Mouse (Mus musculus) kidney, embryonic 15.5 days (tissue): ENCODE measurements at regions not wholly inside any gene's neighbourhood (a gene's known extent, or its start where the extent isn't known, plus 50 kb on each side); places are given as distances from the start of the nearest gene placed in this dataset.

Source experiments
- ATAC-seq: fragments of 200-750 bp; cut with Nextera tagmentation; replicated peaks from 2 replicates; pipeline ENCODE4 v1.8.0; 2017; ENCODE audit warnings: moderate TSS enrichment; ENCODE audit not compliant: low FRiP score
- H3K27ac ChIP-seq: fragments of 300-500 bp; sonication (generic); 2 replicates; pipeline ENCODE4 v1.5.1; 2015; ENCODE audit warnings: mild to moderate bottlenecking, inconsistent platforms
- H3K27me3 ChIP-seq: fragments of 300-500 bp; sonication (generic); 2 replicates; pipeline ENCODE4 v1.6.1; 2015; ENCODE audit warnings: inconsistent platforms
- H3K36me3 ChIP-seq: fragments of 300-500 bp; sonication (generic); 2 replicates; pipeline ENCODE4 v1.6.1; 2015; ENCODE audit warnings: inconsistent platforms
- H3K4me1 ChIP-seq: fragments of 300-500 bp; sonication (generic); 2 replicates; pipeline ENCODE4 v1.6.1; 2015; ENCODE audit warnings: inconsistent platforms
- H3K4me2 ChIP-seq: fragments of 300-500 bp; sonication (generic); 2 replicates; pipeline ENCODE4 v1.6.1; 2015; ENCODE audit warnings: moderate library complexity, mild to moderate bottlenecking, inconsistent platforms
- H3K4me3 ChIP-seq: fragments of 300-500 bp; sonication (generic); replicated peaks from 2 replicates; pipeline ENCODE4 v1.5.1; 2015; ENCODE audit warnings: mild to moderate bottlenecking, inconsistent platforms
- H3K9ac ChIP-seq: fragments of 300-500 bp; sonication (generic); 2 replicates; pipeline ENCODE4 v1.6.1; 2015; ENCODE audit warnings: mild to moderate bottlenecking, inconsistent platforms
- H3K9me3 ChIP-seq: fragments of 300-500 bp; sonication (generic); replicated peaks from 2 replicates; pipeline ENCODE4 v1.6.1; 2016; ENCODE audit warnings: inconsistent platforms
- WGBS: fragments of 180-500 bp; shearing (Covaris S2); methylation state at CpG from one replicate; pipeline ENCODE4 v1.1.7; 2015; ENCODE audit warnings: mixed read lengths; 5-methylcytosine and 5-hydroxymethylcytosine counted together

DNA sequence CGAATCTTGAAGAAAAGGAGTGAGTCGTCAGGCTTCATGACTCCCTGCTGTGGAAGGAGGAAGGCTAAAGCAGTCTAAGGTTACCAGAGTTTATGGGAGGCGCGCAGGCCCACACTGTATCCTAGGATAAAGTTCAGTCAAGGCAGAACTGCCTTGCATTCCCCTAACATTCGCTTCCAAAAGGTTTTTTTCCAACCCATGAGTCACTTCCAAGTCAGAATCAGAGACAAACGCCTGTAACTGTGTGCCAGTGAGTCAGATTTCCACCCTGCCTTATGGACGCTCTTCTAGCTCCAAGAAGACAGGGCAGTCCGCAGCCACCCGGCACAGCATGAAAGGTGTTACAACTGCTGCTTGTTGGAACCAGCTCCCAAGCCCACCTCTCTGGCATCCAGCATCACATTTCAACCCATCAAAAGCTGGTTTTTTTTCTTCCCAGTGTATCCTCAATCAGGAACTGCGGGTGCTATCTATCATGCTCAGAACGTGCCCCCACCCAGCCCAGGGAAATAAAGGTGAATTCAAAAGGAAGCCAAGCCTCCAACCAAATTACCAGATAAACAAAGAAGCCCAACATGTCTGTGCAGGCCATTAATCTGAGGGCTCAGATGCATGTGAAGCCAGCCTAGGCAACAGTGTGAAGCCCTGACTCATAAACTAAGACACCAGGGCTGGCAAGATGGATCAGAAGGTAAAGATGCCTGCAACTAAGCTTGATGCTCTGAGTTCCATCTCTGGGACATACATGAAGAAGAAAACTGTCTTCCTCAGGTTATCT lies 138.2 kb upstream of the Tbl1xr1 start:
- Histone ChIP-seq H3K9me3 (no peaks in the 10 kb centered on the region), H3K4me2 (no peak overlapping the region), H3K36me3 (no peaks in the 10 kb centered on the region), H3K4me1 (peaks cover 48% of the 10 kb centered on the region), H3K27ac (peak overlapping the region; percentile 76), H3K9ac (no peak overlapping the region), H3K4me3 (no peak overlapping the region), H3K27me3 (no peaks in the 10 kb centered on the region)
- peak; percentile 73 for ATAC-seq
- WGBS, result 27% methylated on average over 11 of the region's 11 CpGs

DNA sequence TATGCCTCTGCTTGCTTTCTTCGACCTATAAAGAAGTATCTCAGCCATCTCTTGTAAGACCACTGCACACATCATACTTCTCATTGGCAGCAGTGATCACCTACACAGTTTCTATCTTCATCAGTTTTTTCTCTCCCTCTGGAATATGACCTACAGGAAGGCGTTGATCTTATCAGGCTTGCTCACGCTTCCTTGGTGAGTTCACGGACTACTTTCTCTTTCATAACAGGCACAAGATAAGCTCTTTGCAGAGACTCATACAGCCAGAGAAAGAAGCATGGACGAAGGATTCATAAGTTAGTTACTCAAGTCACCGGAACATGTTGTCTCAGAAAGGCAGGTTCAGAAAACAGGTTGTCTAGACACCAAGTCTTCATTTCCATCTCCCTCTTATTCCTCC lies 136.7 kb upstream of the Tbl1xr1 start:
- H3K27me3 ChIP-seq, result no peaks in the 10 kb centered on the region
- WGBS, result 85% methylated on average over 6 of the region's 6 CpGs
- no peak for ATAC-seq

DNA sequence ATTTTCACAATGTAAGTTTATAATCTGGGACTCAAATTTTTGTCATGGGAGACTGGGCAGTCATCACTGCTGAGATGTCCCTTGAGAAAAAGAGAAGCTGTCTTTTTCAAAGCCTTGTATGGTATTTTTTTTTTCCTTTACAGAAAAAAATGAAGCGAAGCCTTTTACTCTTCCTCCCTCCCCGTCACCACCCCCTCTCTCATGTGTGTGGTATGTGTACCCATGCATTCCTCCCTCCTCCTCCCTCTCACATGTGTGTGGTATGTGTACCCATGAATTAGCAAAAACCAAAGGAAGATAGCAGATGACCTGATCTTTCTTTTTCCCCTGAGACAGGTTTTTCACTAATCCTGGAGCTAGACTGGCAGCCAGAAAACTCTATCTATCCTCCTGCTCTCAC lies 134.9 kb upstream of the Tbl1xr1 start:
- Histone ChIP-seq H3K9ac (no peak overlapping the region), H3K4me1 (peaks cover 31% of the 10 kb centered on the region), H3K36me3 (no peaks in the 10 kb centered on the region), H3K9me3 (no peaks in the 10 kb centered on the region), H3K4me3 (no peak overlapping the region), H3K27ac (no peak overlapping the region), H3K27me3 (no peaks in the 10 kb centered on the region), H3K4me2 (no peak overlapping the region)
- ATAC-seq, result no peak
- 82% methylated on average over 2 of the region's 2 CpGs for WGBS

More for the DNA sequence above, 136.7 kb upstream of the Tbl1xr1 start:
- Histone ChIP-seq H3K9me3 (no peaks in the 10 kb centered on the region), H3K4me3 (no peak overlapping the region), H3K36me3 (no peaks in the 10 kb centered on the region), H3K4me1 (peaks cover 44% of the 10 kb centered on the region), H3K4me2 (no peak overlapping the region), H3K9ac (no peak overlapping the region), H3K27ac (no peak overlapping the region)

DNA sequence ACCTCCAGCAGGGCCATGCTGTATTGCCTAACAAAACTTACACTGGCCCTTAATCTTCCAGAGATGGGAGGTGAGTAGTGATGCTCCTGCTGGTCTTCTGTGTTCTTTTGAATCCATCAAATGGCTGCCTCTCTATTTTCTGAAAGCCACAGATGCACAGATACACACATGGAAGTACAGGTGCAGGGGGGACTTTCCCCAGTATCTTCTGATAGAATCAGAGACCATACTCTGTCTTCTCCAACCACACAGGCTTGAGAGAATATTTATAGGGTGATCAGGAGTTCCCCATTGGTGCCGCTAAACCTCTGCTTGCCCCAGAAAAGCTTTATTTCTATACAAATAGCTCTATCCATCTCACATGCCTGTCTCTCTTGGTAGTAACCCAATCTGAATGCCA lies 133.5 kb upstream of the Tbl1xr1 start:
- H3K36me3 ChIP-seq, result no peaks in the 10 kb centered on the region
- ATAC-seq, result no peak
- H3K4me2 ChIP-seq, result no peak overlapping the region
- H3K27me3 ChIP-seq, result no peaks in the 10 kb centered on the region
- H3K4me3 ChIP-seq, result no peak overlapping the region
- 72% methylated on average over 1 of the region's 1 CpGs for WGBS
- no peaks in the 10 kb centered on the region for H3K9me3 ChIP-seq
- H3K9ac ChIP-seq, result no peak overlapping the region
- no peak overlapping the region for H3K27ac ChIP-seq
- H3K4me1 ChIP-seq, result peaks cover 26% of the 10 kb centered on the region

DNA sequence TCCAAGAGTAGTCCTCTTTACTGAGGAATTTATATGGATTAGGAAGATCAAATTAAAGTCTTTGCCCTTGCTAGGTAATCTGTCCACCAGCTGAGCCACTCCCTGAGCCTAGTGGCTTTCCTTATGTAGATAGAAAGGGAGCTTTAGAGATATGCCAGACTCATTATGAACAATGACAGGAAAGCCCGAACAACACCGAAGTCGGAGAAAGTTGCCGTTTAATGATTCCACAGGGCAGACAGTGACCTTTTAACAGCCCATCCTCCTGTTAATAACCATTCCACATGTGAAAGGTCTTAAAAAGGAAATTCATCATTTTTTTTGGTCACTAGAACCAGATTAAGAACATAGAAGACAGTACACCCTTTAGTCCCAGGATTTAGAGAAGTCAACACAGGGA lies 130.7 kb upstream of the Tbl1xr1 start:
- no peak overlapping the region for H3K4me2 ChIP-seq
- 43% methylated on average over 4 of the region's 4 CpGs for WGBS
- H3K9me3 ChIP-seq, result no peaks in the 10 kb centered on the region
- no peak overlapping the region for H3K9ac ChIP-seq
- H3K4me1 ChIP-seq, result peaks cover 17% of the 10 kb centered on the region
- no peak overlapping the region for H3K27ac ChIP-seq
- H3K36me3 ChIP-seq, result no peaks in the 10 kb centered on the region
- no peak overlapping the region for H3K4me3 ChIP-seq
- H3K27me3 ChIP-seq, result no peaks in the 10 kb centered on the region
- no peak for ATAC-seq

DNA sequence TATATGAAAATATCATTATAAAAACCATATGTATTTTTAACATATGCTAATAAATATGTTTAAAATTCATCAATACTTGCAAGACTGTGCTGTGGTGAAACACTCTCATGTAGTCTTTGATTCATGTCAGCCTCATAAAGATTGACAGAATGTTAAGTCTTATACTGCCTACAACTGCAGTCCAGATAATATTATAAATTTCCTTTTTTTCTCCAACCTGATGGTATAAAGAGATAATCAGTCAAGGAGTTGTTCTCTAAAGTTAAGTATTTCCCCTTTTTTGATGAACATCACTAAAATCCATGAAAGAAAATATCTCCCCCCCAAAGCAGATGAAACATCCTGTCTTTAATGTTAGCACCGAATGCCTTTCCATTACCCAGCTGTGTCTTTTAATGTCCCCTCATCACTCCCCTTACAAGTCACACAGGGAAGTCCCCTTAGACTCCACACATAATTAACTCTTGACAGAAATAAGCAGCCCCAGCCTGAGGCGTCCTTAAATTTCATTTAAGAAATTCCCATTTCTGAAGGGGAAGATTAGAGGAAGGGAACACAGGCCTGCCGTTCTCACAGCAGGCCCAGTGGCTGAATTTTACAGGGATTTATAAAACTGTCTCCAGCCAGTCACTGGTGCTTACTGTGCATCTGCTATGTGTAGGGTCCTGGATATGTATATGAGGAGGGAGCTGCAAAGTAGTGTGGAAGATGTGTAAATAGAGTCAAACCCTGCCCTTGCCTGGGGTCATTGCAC lies 129.0 kb upstream of the Tbl1xr1 start:
- Histone ChIP-seq H3K27me3 (no peaks in the 10 kb centered on the region), H3K4me2 (no peak overlapping the region), H3K27ac (no peak overlapping the region), H3K4me3 (no peak overlapping the region), H3K9me3 (no peaks in the 10 kb centered on the region), H3K4me1 (peaks cover 19% of the 10 kb centered on the region), H3K36me3 (no peaks in the 10 kb centered on the region), H3K9ac (no peak overlapping the region)
- 0 out of 2 replicates have a peak, but pooled peaks have one; percentile 54 for ATAC-seq
- WGBS, result 10% methylated on average over 3 of the region's 3 CpGs

DNA sequence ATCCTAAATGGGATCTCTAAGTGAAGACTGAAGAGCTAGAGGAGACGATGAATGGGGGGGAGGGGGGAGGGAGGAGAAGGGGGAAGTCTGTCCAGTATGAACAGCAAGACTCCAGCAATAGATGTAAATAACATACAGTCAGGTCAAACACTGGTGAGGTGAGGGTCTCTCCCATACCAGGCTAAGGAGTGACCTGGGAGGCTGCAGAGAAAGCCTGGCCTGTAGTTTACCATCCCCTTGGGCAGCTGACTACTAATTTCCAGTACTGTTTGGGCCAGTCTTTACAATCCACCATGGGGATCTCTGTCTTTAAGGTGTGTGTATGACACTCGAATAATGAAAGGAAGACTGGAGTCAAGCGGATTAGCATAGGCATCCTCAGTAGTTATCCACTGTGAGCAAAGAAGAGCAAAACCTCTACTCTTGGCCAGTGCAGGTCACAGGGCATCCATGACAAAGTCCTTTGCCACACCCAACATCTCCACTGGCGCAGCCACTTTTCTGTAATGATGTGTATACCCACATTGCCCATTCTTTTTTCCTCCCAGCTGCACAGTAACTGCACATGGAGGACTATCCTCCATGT lies 128.3 kb upstream of the Tbl1xr1 start:
- no peaks in the 10 kb centered on the region for H3K27me3 ChIP-seq
- H3K9me3 ChIP-seq, result no peaks in the 10 kb centered on the region
- 68% methylated on average over 4 of the region's 4 CpGs for WGBS
- no peak overlapping the region for H3K4me2 ChIP-seq
- peak overlapping the region; percentile 37; the same call in 1 of the 2 replicates for H3K27ac ChIP-seq
- ATAC-seq, result no peak; the same call in 1 of the 2 replicates
- no peak overlapping the region for H3K4me3 ChIP-seq
- no peaks in the 10 kb centered on the region for H3K36me3 ChIP-seq
- peaks cover 26% of the 10 kb centered on the region for H3K4me1 ChIP-seq
- H3K9ac ChIP-seq, result no peak overlapping the region

DNA sequence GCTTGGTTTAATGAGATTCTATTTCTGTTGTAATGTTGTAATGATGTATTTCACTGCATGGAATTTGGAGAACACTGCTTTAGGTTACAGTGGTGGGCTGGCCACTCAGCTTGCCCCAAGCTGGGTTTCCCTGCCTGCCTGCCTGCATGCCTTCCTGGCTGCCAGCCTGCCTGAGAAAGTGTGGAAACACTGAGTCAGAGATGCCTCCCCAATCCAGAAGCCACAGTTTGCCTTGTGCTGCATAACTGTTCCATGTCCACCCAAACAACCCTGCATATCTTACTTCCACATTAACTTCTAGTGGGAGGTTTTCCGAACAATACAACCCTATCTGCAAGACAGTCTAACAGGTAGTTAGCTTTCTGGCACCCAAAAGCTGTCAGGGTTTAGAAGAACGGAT lies 127.0 kb upstream of the Tbl1xr1 start:
- no peak overlapping the region for H3K9ac ChIP-seq
- H3K4me2 ChIP-seq, result no peak overlapping the region
- ATAC-seq, result no peak
- peaks cover 25% of the 10 kb centered on the region for H3K4me1 ChIP-seq
- WGBS, result 77% methylated on average over 2 of the region's 2 CpGs
- H3K27me3 ChIP-seq, result no peaks in the 10 kb centered on the region
- no peaks in the 10 kb centered on the region for H3K36me3 ChIP-seq
- H3K27ac ChIP-seq, result no peak overlapping the region
- H3K9me3 ChIP-seq, result no peaks in the 10 kb centered on the region
- H3K4me3 ChIP-seq, result no peak overlapping the region

DNA sequence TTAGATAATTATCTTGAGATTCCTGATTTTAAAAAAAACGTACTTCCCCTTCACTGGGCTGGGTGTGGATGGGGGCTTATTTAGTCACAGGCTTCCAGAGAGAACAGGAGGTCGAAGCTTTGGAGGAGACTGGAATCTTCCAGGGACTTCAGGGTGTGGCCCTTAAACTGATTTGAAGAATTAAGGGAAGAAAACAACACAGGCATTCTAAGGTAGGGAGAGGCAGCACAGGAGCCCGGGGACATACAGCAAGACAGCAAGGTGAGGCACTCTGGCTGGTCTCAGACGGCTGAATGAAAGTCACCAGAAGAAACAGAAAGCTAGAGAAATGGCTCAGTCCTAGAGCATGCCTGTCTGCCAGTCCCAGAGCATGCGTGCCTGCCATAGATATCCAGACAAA lies 125.9 kb upstream of the Tbl1xr1 start:
- no peak for ATAC-seq
- no peaks in the 10 kb centered on the region for H3K9me3 ChIP-seq
- 75% methylated on average over 5 of the region's 5 CpGs for WGBS
- no peak overlapping the region for H3K4me2 ChIP-seq
- H3K4me1 ChIP-seq, result peaks cover 23% of the 10 kb centered on the region
- H3K36me3 ChIP-seq, result no peaks in the 10 kb centered on the region
- H3K27ac ChIP-seq, result no peak overlapping the region
- no peaks in the 10 kb centered on the region for H3K27me3 ChIP-seq
- no peak overlapping the region for H3K4me3 ChIP-seq
- H3K9ac ChIP-seq, result no peak overlapping the region

DNA sequence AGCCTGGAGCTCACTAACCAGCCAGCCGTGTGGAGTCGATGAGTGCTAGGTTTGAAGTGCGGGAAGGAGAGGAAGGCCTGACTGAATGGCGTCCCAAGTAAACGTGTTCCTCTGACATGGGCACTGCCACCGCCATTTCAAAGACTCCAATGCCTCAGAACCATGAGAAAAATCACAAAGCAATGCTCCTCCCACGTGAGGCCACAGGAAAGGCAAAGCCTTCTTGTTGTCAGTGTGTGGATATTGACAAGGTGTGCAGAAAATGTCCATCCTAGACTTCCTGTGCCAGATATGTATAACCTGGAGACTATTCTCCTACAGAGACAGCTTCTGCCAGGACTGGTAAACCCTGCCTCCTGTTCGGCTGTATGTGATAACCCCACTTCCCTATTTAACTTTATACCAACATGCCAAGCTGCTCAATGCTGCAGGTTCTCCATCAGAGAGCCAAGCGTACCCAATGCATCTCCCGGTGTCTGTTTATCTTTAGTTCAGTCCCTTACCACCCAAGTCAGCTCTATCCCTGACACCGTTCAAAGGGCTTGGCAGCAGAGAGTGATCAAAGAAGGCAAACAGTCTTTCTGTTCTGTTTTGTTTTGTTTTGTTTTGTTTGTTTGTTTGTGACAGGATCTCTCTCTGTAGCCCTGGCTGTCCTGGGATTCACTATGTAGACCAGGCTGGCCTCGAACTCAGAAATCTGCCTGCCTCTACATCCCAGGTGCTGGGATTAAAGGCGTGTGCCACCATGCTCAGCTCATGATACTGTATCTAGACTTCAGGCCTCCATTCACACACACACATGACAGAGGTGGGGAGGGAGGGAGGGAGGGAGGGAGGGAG lies 124.8 kb upstream of the Tbl1xr1 start:
- Histone ChIP-seq H3K4me2 (no peak overlapping the region), H3K4me1 (peaks cover 23% of the 10 kb centered on the region), H3K27me3 (no peaks in the 10 kb centered on the region), H3K4me3 (no peak overlapping the region), H3K9me3 (no peaks in the 10 kb centered on the region), H3K27ac (no peak overlapping the region), H3K36me3 (no peaks in the 10 kb centered on the region), H3K9ac (no peak overlapping the region)
- ATAC-seq, result no peak
- WGBS, result 88% methylated on average over 13 of the region's 13 CpGs

DNA sequence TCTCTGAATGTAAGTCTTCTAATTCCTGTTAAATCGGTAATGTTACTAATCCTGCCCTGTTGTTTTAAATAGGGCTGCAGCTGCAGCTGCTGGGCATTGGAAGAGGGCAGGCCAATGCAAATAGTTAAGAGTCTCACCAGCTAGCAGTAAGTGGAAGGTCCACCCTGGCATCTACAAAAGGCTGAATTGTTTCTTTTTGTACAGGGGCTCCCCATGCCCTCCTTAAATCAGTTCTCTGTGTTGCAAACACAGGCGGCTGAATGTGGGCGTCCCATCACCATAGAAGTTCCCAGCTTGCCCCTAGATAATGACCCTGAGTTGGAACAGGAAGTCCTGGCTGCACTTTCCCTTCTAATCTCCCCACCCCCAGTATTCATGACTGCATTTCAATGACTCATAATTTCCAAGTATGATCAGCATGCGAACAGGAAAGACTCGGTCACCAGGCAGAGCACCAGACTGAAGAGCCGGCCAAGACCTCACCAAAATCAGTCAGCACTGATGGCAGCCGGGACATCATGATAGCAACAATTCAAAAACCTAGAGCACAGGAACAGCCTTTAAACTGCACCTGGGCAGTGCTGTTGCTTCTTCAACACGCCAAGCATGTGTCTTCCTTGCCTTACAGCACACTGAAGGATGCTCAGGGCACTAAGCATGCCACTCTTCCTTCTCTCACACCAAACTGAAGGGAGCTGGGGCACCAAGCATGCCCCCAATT lies 123.6 kb upstream of the Tbl1xr1 start:
- no peaks in the 10 kb centered on the region for H3K9me3 ChIP-seq
- H3K9ac ChIP-seq, result no peak overlapping the region
- peak overlapping the region; percentile 62 for H3K27ac ChIP-seq
- H3K36me3 ChIP-seq, result no peaks in the 10 kb centered on the region
- H3K4me2 ChIP-seq, result no peak overlapping the region
- no peaks in the 10 kb centered on the region for H3K27me3 ChIP-seq
- 44% methylated on average over 8 of the region's 8 CpGs for WGBS
- peaks cover 15% of the 10 kb centered on the region for H3K4me1 ChIP-seq
- no peak overlapping the region for H3K4me3 ChIP-seq
- ATAC-seq, result peak; percentile 34; the same call in 1 of the 2 replicates
